Comparison of ENCODE assay signal across 8 mouse cellular contexts in the genomic region with DNA sequence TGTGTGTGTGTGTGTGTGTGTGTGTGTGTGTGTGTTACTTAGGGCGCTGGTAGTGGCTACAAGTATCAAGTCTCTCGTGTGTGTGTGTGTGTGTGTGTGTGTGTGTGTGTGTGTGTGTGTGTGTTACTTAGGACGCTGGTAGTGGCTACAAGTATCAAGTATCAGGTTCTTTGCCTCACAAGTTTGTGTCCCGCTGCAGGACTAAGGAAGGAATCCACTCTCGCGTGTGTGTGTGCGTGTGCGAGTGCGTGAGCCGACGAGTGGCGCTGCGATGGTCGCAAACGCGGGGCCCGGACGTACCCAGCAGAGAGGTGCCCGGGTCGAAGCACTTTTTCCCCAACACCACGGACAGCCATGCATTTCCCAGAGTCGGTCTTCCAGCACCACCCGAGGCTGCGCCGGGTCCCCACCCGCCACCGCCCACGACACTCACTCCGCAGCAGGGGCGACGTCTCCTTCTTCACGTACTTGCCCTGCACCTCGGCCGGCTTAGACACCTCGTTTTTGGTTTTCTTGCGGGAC. TPM values are rescaled to one million over a fixed set of nuclear protein-coding genes. Genes with fewer than 3 reads are reported as not detected.
DNase-seq lines count a peak whose midpoint lies in the region; ATAC-seq and TF ChIP-seq lines count a peak whose summit lies in the region.

No protein-coding gene starts in this region.

- H3K36me3 ChIP-seq in lung, postnatal 0 days (ENCODE audit: insufficient read depth, low read length): peaks cover 19% of the 10 kb centered on the region; the same call in 1 of the 2 replicates

- H3K4me3 ChIP-seq in gastrocnemius, adult 2 months: peak overlapping the region; percentile 94
- H3K4me3 ChIP-seq in lung, postnatal 0 days (ENCODE audit: low read depth, low read length): peak overlapping the region; percentile 95
- peak overlapping the region; percentile 91 for H3K4me3 ChIP-seq in olfactory bulb, adult 2 months (ENCODE audit: insufficient read depth, low read depth, low read length)

- no peak for TF ChIP-seq CTCF in gastrocnemius, adult 2 months (IDR thresholded peaks at IDR 0.05)
- TF ChIP-seq CTCF in lung, postnatal 0 days (IDR thresholded peaks at IDR 0.05): no peak
- no peak for TF ChIP-seq CTCF in olfactory bulb, adult 2 months (IDR thresholded peaks at IDR 0.05; ENCODE audit: insufficient read depth, low read depth, low read length)

- peak; percentile 37 for ATAC-seq in common myeloid progenitor, adult 5-6 weeks (replicated peaks; ENCODE audit: low read depth, poor library complexity, severe bottlenecking)
- ATAC-seq in lung, postnatal 0 days: peak; percentile 48

- 1% methylated on average over 34 of the region's 36 CpGs for WGBS in lung, postnatal 0 days
- WGBS in olfactory bulb, adult 2 months: under 1% methylated on average over 36 of the region's 36 CpGs

- no peak for TF ChIP-seq EP300 in lung, postnatal 0 days (IDR thresholded peaks at IDR 0.05)

- peak; percentile 56 for DNase-seq in adrenal gland, postnatal 10 days
- no peak for DNase-seq in adrenal gland, adult (ENCODE audit: inconsistent age in 2 of 2, low spot score in 1 of 2)
- peak; percentile 56 for DNase-seq in CD4-positive helper T cell, adult 2 months (ENCODE audit: low read depth, low spot score)
- peak; percentile 64 for DNase-seq in gastrocnemius, adult 2 months
- DNase-seq in kidney, adult 9 months: peak; percentile 19
- DNase-seq in lung, postnatal 0 days (ENCODE audit: low spot score): peak; percentile 63

- no peaks in the 10 kb centered on the region for H3K27me3 ChIP-seq in lung, postnatal 0 days (replicated peaks; ENCODE audit: insufficient read depth, low read length)

- H3K4me2 ChIP-seq in lung, postnatal 0 days (replicated peaks; ENCODE audit: low read depth, low read length): peak overlapping the region; percentile 76

- H3K4me1 ChIP-seq in lung, postnatal 0 days (ENCODE audit: insufficient read depth, low read depth, low read length): peaks cover 3% of the 10 kb centered on the region; the same call in 1 of the 2 replicates
- peaks cover 4% of the 10 kb centered on the region; the same call in 1 of the 2 replicates for H3K4me1 ChIP-seq in olfactory bulb, adult 2 months (ENCODE audit: control insufficient read depth, insufficient read depth, low read length)

- intact Hi-C loops in gastrocnemius, adult 2 months (cut with DNase I): no loop called here

- H3K9me3 ChIP-seq in lung, postnatal 0 days (ENCODE audit: low read length): no peaks in the 10 kb centered on the region

- H3K27ac ChIP-seq in gastrocnemius, adult 2 months: peak overlapping the region; percentile 91
- H3K27ac ChIP-seq in lung, postnatal 0 days (ENCODE audit: low read length): peak overlapping the region; percentile 95
- 0 out of 2 replicates have a peak overlapping the region, but pooled peaks have one; percentile 1 for H3K27ac ChIP-seq in olfactory bulb, adult 2 months (ENCODE audit: insufficient read depth, low read depth, low read length)

- TF ChIP-seq POLR2A in olfactory bulb, adult 2 months (IDR thresholded peaks at IDR 0.05; ENCODE audit: insufficient read depth, low read depth, low read length): no peak

- peak overlapping the region; percentile 98 for H3K9ac ChIP-seq in lung, postnatal 0 days (replicated peaks; ENCODE audit: low read depth)

RNA-seq across cellular contexts. Expression of gene Sav1, which starts 0.5 kb away (rescaled TPM):
- 10 to 100 TPM; 44.2 to 52.3 TPM for total RNA-seq in adrenal gland, postnatal 10 days (2021)
- total RNA-seq in common myeloid progenitor, adult 5-6 weeks (2017): 41.7 and 56.2 TPM in 2 replicates
- 10 to 100 TPM; 42.9 to 53.6 TPM for total RNA-seq in gastrocnemius, adult 2 months (2021)
- 10.7 and 12.2 TPM in 2 replicates for polyA plus RNA-seq in lung, postnatal 0 days (2015; fragmentation: Nextera tagmentation; extraction: Ambion mirVana)
- not detected in 2 replicates for polyA plus RNA-seq in olfactory bulb, adult 2 months (2012; ENCODE audit: insufficient read depth, insufficient read length, low replicate concordance, missing spikeins)

Comparison
In these comparisons a context has a peak if more than half of its experiments do, and no peak if none do; other contexts are left out.
1. DNase-seq: peak in adrenal gland, postnatal 10 days (single experiment), CD4-positive helper T cell, adult 2 months (single experiment), gastrocnemius, adult 2 months (single experiment), kidney, adult 9 months (single experiment) and lung, postnatal 0 days (single experiment); none in adrenal gland, adult (0 of 2).
2. H3K27ac ChIP-seq: peak in every context shown above with its lines; median percentile 95 in lung, postnatal 0 days; 91 in gastrocnemius, adult 2 months; 1 in olfactory bulb, adult 2 months.
3. Peak in every context shown above with its lines, with median percentiles within 50 percentile points of each other: H3K4me3 ChIP-seq.